Mouse (Mus musculus): ENCODE measurements around the gene Fam131b. TPM values are rescaled to one million over a fixed set of nuclear protein-coding genes. Genes with fewer than 3 reads are reported as not detected.

Gene Fam131b
- polyA plus RNA-seq, 1 experiment: 37.9 TPM

- TF ChIP-seq POLR2A (IDR thresholded peaks at IDR 0.05; ENCODE audit: borderline replicate concordance, extremely low read depth, insufficient read depth, insufficient read length, poor library complexity, severe bottlenecking): no peak
- TF ChIP-seq CTCF (IDR thresholded peaks at IDR 0.05; ENCODE audit: borderline replicate concordance, extremely low read depth, insufficient read depth, insufficient read length): no peak
- no peak for DNase-seq (ENCODE audit: low read depth)
Observed at GRCm38 (mm10) chr6:42323371-42324066, 924 bp downstream of the Fam131b start.

- no peak for TF ChIP-seq CTCF (IDR thresholded peaks at IDR 0.05; ENCODE audit: borderline replicate concordance, extremely low read depth, insufficient read depth, insufficient read length)
- no peak for TF ChIP-seq POLR2A (IDR thresholded peaks at IDR 0.05; ENCODE audit: borderline replicate concordance, extremely low read depth, insufficient read depth, insufficient read length, poor library complexity, severe bottlenecking)
- DNase-seq (ENCODE audit: low read depth): no peak
Observed at GRCm38 (mm10) chr6:42318293-42318692, 6.2 kb downstream of the Fam131b start.

GRCm38 (mm10) chr6:42310427-42311053 is 13.9 kb downstream of the Fam131b start:
- DNase-seq (ENCODE audit: low read depth): no peak
- no peak for TF ChIP-seq CTCF (IDR thresholded peaks at IDR 0.05; ENCODE audit: borderline replicate concordance, extremely low read depth, insufficient read depth, insufficient read length)
- no peak for TF ChIP-seq POLR2A (IDR thresholded peaks at IDR 0.05; ENCODE audit: borderline replicate concordance, extremely low read depth, insufficient read depth, insufficient read length, poor library complexity, severe bottlenecking)

GRCm38 (mm10) chr6:42309816-42310378 is 14.5 kb downstream of the Fam131b start:
- DNase-seq (ENCODE audit: low read depth): peak; percentile 13
- TF ChIP-seq CTCF (IDR thresholded peaks at IDR 0.05; ENCODE audit: borderline replicate concordance, extremely low read depth, insufficient read depth, insufficient read length) (no peak), POLR2A (IDR thresholded peaks at IDR 0.05; ENCODE audit: borderline replicate concordance, extremely low read depth, insufficient read depth, insufficient read length, poor library complexity, severe bottlenecking) (no peak)

- TF ChIP-seq POLR2A (IDR thresholded peaks at IDR 0.05; ENCODE audit: borderline replicate concordance, extremely low read depth, insufficient read depth, insufficient read length, poor library complexity, severe bottlenecking) (no peak), CTCF (IDR thresholded peaks at IDR 0.05; ENCODE audit: borderline replicate concordance, extremely low read depth, insufficient read depth, insufficient read length) (no peak)
Observed at GRCm38 (mm10) chr6:42299362-42299761, 25.1 kb downstream of the Fam131b start.

GRCm38 (mm10) chr6:42295549-42296094 is 28.8 kb downstream of the Fam131b start:
- DNase-seq (ENCODE audit: low read depth): no peak
- no peak for TF ChIP-seq CTCF (IDR thresholded peaks at IDR 0.05; ENCODE audit: borderline replicate concordance, extremely low read depth, insufficient read depth, insufficient read length)

More at GRCm38 (mm10) chr6:42299362-42299761, 25.1 kb downstream of the Fam131b start:
- no peak for DNase-seq (ENCODE audit: low read depth)

- no peak for DNase-seq (ENCODE audit: low read depth)
- no peak for TF ChIP-seq CTCF (IDR thresholded peaks at IDR 0.05; ENCODE audit: borderline replicate concordance, extremely low read depth, insufficient read depth, insufficient read length)
- no peak for TF ChIP-seq POLR2A (IDR thresholded peaks at IDR 0.05; ENCODE audit: borderline replicate concordance, extremely low read depth, insufficient read depth, insufficient read length, poor library complexity, severe bottlenecking)
Observed at GRCm38 (mm10) chr6:42293327-42293726, 31.1 kb downstream of the Fam131b start.

- no peak for DNase-seq (ENCODE audit: low read depth)
- no peak for TF ChIP-seq POLR2A (IDR thresholded peaks at IDR 0.05; ENCODE audit: borderline replicate concordance, extremely low read depth, insufficient read depth, insufficient read length, poor library complexity, severe bottlenecking)
- TF ChIP-seq CTCF (IDR thresholded peaks at IDR 0.05; ENCODE audit: borderline replicate concordance, extremely low read depth, insufficient read depth, insufficient read length): no peak
Observed at GRCm38 (mm10) chr6:42287562-42287961, 36.9 kb downstream of the Fam131b start.

GRCm38 (mm10) chr6:42286448-42286847 is 38.0 kb downstream of the Fam131b start, which contains the start of gene Clcn1:
Gene Clcn1 (plus strand): TSS chr6:42286685.
- TF ChIP-seq POLR2A (IDR thresholded peaks at IDR 0.05; ENCODE audit: borderline replicate concordance, extremely low read depth, insufficient read depth, insufficient read length, poor library complexity, severe bottlenecking): no peak
- no peak for TF ChIP-seq CTCF (IDR thresholded peaks at IDR 0.05; ENCODE audit: borderline replicate concordance, extremely low read depth, insufficient read depth, insufficient read length)
- no peak for DNase-seq (ENCODE audit: low read depth)

- DNase-seq (ENCODE audit: low read depth): no peak
- TF ChIP-seq POLR2A (IDR thresholded peaks at IDR 0.05; ENCODE audit: borderline replicate concordance, extremely low read depth, insufficient read depth, insufficient read length, poor library complexity, severe bottlenecking) (no peak), CTCF (IDR thresholded peaks at IDR 0.05; ENCODE audit: borderline replicate concordance, extremely low read depth, insufficient read depth, insufficient read length) (no peak)
Observed at GRCm38 (mm10) chr6:42282865-42283528, 41.4 kb downstream of the Fam131b start.

GRCm38 (mm10) chr6:42276151-42276550 is 48.3 kb downstream of the Fam131b start:
- DNase-seq (ENCODE audit: low read depth): peak; percentile 59
- TF ChIP-seq CTCF (IDR thresholded peaks at IDR 0.05; ENCODE audit: borderline replicate concordance, extremely low read depth, insufficient read depth, insufficient read length) (no peak), POLR2A (IDR thresholded peaks at IDR 0.05; ENCODE audit: borderline replicate concordance, extremely low read depth, insufficient read depth, insufficient read length, poor library complexity, severe bottlenecking) (no peak)

All from brain, embryonic 14.5 days (tissue).